Mouse (Mus musculus) G1E (cell line): ENCODE measurements around the gene Ugt1a7c.
"Not testable (repeated sequence)": the region's sequence is repeated elsewhere in the genome, so short reads cannot be mapped to it uniquely, and the experiment has no call there.

Experiments used
- CTCF ChIP-seq: IDR thresholded peaks from 2 replicates; pipeline ENCODE4 v1.5.1; 2012; ENCODE audit warnings: low read depth, low read length, inconsistent platforms, mixed read lengths
- GATA2 ChIP-seq: IDR thresholded peaks from 2 replicates; pipeline ENCODE4 v1.6.1; 2012; ENCODE audit warnings: low read depth, low read length, inconsistent platforms, borderline replicate concordance
- TAL1 ChIP-seq: conservative IDR thresholded peaks from 2 replicates; pipeline ENCODE4 v1.6.1; 2012; ENCODE audit warnings: low read depth, low read length, inconsistent platforms, mixed read lengths

DNA sequence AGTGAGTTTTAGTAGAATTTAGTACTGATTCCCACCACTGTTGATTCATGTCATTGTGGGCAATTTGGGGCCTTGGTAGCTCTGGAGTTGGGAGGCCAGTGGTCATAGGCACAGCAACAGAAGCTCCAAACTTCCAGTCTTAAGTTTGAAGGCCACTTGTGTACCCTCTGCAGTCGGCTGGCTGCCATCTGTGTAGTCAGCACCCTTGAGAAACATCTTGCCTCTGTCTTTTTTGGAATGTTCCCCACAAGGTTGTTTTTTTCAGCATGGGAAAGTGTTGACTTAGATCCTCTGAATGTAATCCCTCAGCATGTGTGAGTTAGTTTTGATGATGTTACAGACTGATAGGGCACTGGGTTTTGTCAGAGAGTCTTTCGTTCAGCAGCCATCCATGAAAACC is 4.8 kb downstream of the Ugt1a7c start:
- TF ChIP-seq CTCF, TAL1, GATA2: not testable (repeated sequence)
